Mouse (Mus musculus): Measurements from ENCODE around the gene Tomm40.
A peak's percentile ranks its signal among the peaks of the same experiment; 100 is the strongest.

Tomm40 gene

DNA sequence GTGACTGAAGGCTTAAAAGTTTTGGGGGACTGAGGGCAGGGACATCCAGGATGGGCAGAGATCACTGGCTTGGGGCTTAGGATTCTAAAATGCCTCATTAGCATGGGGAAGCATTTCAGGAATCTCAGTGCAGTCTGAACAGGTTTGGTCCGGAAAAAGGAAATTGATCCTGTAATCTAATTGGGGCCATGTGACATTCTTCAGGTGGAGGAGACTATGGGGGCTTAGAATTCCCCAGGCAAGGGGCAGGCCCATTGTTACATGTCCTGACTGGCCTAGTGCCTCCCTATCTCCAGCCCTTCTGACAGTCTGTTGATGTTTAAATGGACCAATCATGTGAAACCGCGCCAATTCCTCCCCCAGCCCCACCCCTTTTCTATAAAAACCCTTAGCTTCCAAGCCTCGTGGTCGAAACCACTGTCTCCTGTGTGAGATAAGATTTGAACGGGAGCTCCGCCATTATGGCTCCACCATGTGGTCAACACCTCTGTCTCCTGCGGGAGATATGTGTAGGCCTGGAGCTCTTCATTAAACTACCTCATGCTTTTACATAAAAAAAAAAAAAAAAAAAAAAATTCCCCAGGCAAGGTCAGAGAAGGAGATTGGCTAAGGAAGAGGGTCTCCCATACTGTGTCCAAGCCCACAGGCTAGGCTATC lies 28.2 kb downstream of the Tomm40 start:
- DNase-seq (ENCODE audit: low read depth, low spot score): peak; percentile 76

DNA sequence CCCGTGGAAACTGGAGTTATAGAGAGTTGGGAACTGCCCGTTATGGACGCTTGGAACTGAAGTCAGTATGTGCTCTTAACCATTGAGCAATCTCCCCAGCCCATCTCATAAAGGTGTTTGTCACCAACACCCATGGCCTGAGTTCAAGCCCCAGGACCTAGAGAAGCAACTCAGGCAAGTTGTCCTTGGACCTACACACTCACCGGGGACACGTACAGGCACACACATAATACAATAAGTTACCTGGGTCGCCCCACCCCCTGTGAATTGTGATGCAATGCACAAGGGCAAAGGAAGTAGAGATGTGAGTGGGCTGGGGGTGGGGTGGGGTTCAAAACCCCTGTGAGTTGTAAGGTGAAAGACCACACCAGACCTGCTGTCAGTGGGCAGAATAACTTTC lies 28.7 kb downstream of the Tomm40 start:
- no peak for DNase-seq (ENCODE audit: low read depth, low spot score)

DNA sequence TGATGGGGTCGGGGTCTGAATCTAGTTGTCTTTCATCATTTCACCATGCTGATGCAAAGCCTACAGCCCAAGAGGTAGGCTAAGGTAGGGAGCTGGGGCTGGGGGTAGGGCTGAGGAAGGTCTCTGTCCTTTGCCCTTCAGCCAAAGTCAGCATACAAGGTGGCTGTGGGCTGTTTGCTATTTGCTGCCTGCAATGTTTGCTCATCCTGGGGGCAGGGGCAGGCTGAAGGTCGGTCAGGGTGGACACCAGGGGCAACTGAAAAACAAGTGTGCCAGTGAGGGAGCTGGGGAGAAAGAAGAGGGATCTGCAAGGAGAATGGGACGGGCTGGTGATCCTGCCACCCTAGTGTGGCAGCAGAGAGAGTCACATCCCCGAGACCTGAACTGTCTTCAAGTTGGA lies 29.9 kb downstream of the Tomm40 start:
- no peak for DNase-seq (ENCODE audit: low read depth, low spot score)

DNA sequence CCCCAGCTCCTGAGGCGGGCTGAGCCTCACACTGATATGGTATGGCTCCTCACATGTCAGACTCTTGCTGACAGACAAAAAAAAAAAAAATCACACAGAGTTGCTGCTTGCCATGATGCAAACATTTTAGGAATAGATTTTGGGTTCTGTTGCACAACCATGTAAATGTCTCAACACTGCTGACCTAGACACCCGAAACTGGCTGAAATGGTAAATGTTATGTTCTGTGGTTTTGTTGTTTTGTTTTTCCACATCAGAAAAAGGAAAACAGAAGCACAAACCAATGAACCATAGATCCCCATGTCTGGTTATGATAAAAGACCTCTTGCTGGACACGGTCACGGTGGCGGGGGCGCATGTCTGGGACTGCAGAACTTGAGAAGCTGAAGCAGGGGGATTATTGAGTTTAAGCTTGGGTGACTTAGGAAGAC lies 31.5 kb downstream of the Tomm40 start:
- DNase-seq (ENCODE audit: low read depth, low spot score): no peak

DNA sequence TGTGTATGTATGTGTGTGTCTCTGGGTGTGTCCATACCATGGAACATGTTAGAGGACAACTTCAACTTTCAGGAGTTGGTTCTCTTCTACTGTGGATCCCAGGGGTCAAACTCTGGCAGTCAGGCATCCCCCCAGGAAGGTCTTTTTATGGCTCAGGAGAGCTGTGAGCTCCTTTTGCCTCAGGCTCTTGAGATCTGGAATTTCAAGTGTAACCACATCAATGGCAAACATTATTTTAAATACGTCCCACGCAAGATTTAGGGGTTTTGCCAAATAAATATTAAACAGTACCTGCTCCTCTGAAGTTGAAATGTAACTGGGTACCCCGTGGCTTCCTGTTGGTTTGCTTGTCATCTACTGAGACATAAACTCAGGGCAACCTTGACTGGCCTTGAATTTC lies 32.3 kb downstream of the Tomm40 start:
- no peak for DNase-seq (ENCODE audit: low read depth, low spot score)

DNA sequence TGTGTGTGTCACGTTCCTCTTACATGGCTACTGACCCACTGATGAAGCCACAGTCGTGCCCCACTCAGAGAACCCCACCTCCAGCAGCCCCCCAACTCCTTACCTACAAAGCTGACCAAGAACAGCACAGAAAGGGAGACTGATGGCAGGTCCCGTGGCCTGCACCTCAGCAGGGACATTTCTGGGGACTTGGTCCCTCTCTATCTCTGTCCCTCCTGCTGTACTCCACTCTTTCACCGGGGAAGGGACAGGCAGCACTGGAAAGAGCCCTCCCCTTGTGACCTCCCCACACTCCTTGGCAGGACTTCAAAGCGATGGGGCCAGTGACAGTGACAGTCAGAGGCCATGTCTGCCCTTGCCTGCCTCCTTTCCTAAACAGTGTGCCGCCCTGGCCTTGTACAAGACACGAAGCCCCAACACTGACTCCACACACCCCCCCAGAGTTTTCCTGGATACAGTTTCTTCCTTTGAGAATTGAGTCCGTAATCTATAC lies 34.0 kb downstream of the Tomm40 start, which contains the start of the genes Gm44805 and Apoc4:
Gene Gm44805, minus strand, starts transcription at position 222 of the 493 bp plus-strand sequence.
Gene Apoc4, minus strand, starts transcription at position 278 of the 493 bp plus-strand sequence.
- DNase-seq (ENCODE audit: low read depth, low spot score): no peak

DNA sequence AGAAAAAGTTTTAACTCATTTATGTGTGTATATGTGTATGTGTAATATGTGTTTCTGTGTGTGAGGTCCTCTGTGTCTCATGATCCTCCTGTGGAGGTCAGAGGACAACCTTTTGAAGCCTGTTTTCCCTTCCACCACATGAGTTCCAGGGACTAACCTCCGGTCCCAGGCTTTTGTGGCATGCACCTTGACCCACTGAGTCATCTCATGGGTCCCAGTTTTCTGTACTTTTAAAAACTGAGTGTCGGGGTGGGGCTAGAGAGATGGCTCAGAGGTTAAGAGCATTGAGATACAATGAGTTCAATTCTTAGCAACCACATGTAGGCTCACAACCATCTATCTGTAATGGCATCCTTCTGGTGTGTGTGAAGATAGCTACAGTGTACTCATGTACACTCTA lies 34.5 kb downstream of the Tomm40 start:
- no peak for DNase-seq (ENCODE audit: low read depth, low spot score)

DNA sequence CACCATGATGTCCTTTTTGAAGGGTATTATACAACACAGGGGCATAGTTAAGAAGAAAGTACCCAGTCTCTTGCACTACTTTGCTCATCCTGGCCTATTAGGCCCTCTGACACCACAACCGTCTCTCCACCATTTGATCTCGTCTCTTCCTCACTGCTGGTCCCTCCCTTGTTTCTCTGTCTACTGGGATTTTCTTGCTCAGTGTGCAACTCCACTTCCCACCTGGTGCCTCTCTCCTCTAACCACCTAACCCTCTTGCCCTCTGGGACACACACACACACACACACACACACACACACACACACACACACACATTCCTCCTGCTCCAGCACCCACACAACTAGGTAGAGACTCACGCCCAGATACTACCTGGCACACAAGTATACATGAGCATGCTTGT lies 36.3 kb downstream of the Tomm40 start:
- DNase-seq (ENCODE audit: low read depth, low spot score): no peak

DNA sequence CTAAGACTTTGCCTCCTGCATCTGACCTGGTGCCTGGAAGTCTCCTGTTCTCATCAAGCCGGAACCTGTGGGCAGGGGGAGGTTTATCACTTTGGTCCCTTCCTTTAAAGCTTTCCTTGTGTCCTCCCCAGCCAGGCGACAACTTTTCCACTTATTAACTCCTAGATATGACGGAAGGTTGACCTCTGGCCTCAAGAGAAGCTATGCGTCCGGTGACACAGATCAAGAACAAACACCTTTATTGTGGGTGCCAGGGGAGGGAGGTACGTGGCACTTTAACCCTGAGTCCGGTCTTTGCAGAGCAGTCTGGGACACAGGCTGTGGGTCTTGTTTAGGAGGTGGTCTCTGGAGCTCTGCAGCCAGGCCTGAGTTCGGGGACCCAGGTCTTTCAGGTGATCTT lies 37.4 kb downstream of the Tomm40 start, which contains the start of gene Apoc2:
Gene Apoc2, minus strand, starts transcription at position 70 of the 400 bp plus-strand sequence.
- no peak for DNase-seq (ENCODE audit: low read depth, low spot score)

DNA sequence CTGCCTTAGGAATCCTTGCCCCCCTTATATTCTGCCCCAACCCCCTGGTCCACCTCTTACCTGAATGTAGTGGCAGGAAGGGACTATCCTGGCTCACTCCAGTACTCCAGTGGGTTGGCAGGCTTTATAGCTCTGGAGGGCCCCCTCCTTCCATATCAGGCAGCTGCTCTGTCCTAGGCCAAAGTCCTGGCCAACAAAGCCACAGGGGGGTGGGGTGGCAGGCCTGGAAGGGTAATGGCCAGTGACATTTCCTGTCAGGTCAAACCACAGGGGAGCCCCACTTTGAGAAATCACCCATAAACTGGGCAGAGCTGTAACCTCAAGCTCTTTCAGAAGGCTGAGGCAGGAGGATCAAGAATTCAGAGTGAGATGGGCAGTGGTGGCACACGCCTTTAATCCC lies 38.6 kb downstream of the Tomm40 start:
- no peak for DNase-seq (ENCODE audit: low read depth, low spot score)

DNA sequence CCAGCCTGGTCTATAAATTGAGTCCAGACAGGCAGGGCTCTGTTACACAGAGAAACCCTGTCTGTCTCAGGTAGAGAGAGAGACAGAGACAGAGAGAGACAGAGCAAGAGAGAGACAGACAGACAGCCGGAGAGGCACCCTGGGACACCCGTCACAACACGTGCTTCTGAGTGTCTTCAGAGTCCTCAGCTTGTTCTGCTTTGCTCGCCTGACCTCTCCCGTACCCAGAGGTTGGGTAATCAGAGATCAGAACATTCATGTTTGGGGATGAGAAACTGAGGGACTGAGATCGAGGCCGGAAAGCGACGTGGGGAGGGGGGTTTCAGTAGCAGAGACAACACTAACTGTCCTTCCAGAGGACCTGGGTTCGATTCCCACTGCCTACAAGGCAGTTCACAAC lies 39.4 kb downstream of the Tomm40 start:
- no peak for DNase-seq (ENCODE audit: low read depth, low spot score)

DNA sequence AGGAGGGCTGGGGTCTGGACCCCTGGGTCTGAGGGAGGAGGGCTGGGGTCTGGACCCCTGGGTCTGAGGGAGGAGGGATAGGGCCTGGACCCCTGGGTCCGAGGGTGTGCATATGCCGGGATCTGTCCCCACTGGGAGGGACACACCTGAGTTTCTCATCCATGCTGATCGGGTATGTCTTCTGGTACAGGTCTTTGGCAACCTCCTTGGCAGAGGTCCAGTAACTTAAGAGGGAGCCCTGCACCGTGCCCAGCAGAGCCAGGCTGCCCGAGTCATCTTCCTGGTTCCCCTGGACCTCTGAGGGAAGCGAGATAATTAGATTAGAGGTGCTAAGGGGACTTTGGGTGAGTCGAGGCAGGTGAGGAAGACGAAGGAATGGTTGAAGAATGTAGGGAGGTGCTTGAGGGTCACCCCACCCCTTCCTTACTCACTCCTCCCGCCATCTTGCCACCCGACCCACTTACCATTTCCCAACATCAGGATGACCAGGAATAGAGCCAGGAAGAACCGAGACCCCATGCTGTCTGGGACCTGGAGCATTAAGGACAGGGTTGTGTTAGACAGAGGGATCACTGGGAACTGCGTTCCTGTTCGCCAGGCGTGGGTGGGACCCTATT lies 42.0 kb downstream of the Tomm40 start:
- DNase-seq (ENCODE audit: low read depth, low spot score): no peak

DNA sequence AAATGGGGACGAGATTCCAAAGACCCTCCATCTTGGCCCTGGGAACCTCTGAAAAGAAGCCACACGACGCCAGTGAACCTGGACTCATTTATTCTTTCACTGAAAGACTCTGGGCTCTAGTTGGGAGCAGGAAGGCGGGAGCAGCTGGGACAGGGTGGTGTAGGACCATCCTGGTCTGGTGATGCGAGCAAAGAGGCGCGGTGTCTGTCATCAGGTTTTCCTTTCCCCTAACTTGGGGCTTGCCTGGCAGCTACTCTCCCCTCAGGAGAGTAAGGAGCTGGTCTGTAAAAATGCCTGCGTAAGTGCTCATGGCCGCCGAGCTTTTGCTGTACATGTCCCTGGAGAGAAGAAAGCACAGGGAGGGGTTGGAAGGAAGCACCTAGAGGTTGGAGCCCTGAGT lies 43.7 kb downstream of the Tomm40 start:
- DNase-seq (ENCODE audit: low read depth, low spot score): no peak

DNA sequence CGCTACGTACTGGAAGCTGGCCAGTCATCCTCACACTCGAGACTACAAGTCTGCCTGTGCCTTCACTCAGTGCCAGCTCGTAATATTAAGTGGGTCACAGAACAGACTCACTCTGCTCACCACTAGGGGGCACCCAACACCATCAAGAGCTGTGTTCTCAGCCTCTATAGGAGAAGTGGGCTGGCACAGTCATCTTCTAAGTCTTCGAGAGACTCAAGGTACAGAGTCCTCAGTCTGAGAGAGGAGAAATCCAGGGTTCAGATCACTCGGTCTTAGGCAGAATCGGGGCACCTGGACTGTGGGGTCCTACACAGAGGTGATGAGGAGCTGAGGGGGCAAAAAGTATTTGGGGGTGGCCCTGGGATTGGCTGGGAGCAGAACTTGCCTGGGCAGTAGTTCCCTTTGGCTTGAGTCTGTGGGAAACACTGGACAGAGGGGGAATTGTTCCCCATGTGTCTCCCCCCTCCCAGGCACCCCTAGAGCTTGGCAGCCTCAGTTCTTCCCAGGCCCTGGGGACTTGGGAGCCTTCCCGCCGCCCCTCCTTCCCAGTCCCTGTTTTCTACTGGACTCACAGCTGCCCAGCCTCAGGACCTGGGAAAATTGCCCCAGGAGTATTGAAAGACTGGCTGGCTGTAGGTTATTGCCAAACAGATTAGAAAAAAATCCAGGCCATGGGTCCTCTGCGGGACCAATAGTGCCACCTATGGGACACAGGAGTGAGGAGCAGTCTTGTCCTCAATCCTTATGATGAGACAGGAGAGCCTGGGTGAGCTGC lies 46.1 kb downstream of the Tomm40 start:
- peak; percentile 77 for DNase-seq (ENCODE audit: low read depth, low spot score)

DNA sequence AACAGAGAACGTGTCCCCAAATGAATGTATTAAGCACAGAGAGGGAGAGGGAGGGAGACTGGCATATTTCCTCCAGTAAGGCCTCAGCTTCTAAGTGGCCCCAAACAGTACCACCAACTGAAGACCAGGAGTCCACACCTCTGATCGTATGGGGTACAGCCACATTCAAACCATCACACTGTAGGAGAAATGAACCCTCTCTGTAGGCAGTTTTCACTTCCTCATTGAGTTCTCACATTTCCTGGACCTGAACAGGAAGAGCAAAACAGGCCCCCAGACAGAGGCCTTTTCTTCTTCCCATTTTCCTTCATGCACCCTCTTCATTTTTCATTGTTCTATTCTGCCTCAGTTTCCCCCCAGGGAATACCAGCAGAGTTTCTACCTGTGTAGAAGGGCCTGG lies 47.8 kb downstream of the Tomm40 start:
- DNase-seq (ENCODE audit: low read depth, low spot score): no peak

DNA sequence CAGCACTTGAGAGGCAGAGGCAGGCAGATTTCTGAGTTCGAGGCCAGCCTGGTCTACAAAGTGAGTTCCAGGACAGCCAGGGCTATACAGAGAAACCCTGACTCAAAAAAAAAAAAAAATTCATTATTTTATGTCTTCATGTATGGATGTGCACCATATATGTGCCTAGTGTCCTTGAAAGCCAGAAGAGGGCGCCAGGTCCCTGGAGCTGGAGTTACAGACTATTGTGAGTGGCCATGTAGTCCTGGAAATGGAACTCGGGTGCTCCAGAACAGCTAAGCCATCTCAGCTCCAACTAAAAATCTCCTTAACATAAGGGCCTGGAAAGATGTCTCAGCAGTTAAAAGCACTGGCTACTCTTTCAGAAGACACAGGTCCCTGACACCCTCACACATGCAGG lies 48.5 kb downstream of the Tomm40 start:
- DNase-seq (ENCODE audit: low read depth, low spot score): no peak

DNA sequence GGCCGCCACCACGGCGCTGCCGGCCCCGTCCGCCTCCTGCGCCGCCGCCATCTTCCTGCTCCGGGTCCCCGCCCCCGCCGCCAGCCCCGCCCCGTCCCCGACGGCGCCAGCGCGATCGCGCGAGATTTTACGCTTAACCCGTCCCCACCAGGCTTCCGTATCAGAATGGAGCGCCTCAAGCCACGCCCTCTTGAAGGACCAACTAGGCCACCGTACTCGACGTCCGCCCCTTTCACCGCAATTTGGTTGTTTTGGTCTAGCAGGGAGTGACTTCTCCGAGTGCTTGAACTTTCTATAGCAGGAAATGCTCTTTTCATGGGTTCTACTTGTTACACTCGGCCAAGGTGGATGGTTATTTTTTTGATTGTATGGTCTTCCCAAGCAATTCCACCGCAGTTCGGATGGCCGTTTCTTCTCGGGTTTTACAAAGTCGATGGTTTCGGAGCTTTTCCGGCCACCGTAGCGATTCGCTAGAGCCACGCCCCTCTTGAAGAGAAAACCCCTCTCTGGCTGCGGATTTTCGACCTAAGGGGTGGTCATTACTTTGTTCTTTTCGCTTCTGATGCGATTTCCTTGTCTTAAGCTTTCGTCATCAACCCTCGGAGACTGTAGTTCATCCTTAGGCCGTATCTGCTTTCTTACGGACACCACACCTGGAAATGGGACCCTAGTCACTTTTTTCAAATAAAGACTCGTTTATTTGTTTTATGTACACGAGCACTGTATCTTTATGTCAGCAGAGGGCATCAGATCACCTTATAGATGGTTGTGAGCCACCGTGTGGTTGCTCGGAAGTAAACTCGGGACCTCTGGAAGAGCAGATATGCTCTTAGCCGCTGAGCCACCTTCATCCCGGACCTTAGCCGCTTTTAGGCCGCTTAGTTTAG lies 50.0 kb downstream of the Tomm40 start, which contains the start of gene Clptm1:
Gene Clptm1, minus strand, starts transcription at position 79 of the 887 bp plus-strand sequence.
- peak; percentile 85 for DNase-seq (ENCODE audit: low read depth, low spot score)

DNA sequence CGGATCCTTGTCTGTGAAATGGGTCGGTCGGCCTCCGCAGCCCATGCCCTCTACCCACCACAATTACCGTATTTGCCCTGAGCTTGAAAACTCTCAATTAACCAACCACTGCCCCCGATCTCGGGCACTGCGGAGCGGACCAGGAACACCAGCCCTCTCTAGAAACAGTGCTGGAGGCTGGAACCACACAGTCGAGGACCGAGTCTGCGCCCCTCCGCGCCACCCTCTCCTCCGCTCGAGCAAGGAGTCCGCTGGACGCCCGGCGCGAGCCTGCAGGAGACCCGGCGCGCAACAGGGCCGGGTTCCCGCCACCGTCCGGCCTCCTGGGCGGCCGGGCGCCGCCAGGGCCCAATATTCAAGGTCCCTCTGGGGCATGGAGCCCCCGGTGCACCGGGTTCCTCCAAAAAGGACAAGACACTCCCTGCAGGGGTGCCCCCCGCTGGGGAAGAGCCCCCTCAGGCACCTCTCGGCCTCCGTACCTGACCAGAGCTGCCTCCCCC lies 50.7 kb downstream of the Tomm40 start:
- no peak for DNase-seq (ENCODE audit: low read depth, low spot score)

DNA sequence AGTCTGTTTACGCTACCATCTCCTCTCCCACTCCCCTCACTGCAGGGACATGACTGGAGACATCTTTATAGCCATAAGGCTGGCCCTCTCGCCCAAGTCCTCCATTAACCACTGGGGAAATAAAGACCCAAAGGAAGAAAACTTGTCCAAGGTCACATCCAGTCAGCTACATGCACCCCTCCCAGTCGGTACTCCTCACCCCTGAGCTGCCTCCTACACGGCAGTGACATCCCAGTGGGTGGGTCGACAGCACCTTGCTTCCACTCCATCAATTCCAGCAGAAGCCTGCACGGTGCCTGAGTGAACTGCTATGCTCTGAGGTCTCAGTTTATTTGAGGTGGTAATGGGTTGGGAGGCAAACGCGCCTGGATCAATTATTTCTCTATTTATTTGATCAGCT lies 51.3 kb downstream of the Tomm40 start:
- DNase-seq (ENCODE audit: low read depth, low spot score): no peak

DNA sequence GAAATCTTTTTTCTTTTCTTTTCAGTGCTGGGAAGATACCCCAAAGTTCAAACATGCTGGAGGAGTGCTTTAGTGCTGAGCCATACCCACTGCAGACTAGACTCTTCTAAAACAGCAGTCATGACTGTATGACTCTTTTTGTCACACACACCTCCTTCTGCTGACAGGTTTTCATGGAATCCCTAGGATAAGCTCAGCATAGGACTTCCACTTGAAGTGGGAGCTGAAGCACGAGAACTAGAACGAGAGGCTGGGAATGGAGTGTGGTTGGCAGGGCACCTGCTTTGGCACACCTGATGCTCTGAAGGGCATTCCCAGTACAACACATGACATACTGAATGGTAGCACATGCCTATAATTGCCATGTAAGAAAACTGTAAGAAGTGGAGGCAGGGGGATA lies 62.6 kb downstream of the Tomm40 start:
- DNase-seq (ENCODE audit: low read depth, low spot score): no peak
